Mouse (Mus musculus) kidney, adult 9 months (tissue): ENCODE measurements at regions not wholly inside any gene's neighbourhood (a gene's known extent, or its start where the extent isn't known, plus 50 kb on each side); places are given as distances from the start of the nearest gene placed in this dataset.
A peak's percentile ranks its signal among the peaks of the same experiment; 100 is the strongest.

Experiments used
- DNase-seq: peaks from one replicate; pipeline ENCODE4 v3.0.0; 2022

- DNase-seq: no peak
Observed at GRCm38 (mm10) chr8:53749263-53749662, 110.4 kb upstream of the Neil3 start.

GRCm38 (mm10) chr8:53769211-53769610 is 130.3 kb upstream of the Neil3 start:
- no peak for DNase-seq

- DNase-seq: no peak
Observed at GRCm38 (mm10) chr8:53775511-53775910, 136.6 kb upstream of the Neil3 start.

GRCm38 (mm10) chr8:53780886-53781285 is 142.0 kb upstream of the Neil3 start:
- DNase-seq: no peak

GRCm38 (mm10) chr8:53781885-53782284 is 143.0 kb upstream of the Neil3 start:
- no peak for DNase-seq

- DNase-seq: no peak
Observed at GRCm38 (mm10) chr8:53788202-53788601, 149.3 kb upstream of the Neil3 start.

- no peak for DNase-seq
Observed at GRCm38 (mm10) chr8:53821148-53821547, 182.3 kb upstream of the Neil3 start.

- no peak for DNase-seq
Observed at GRCm38 (mm10) chr8:53827395-53827794, 188.5 kb upstream of the Neil3 start.

GRCm38 (mm10) chr8:53847821-53848220 is 209.0 kb upstream of the Neil3 start:
- no peak for DNase-seq

GRCm38 (mm10) chr8:53868567-53868966 is 208.8 kb upstream of the Vegfc start:
- no peak for DNase-seq

GRCm38 (mm10) chr8:53869997-53870596 is 207.3 kb upstream of the Vegfc start:
- peak; percentile 12 for DNase-seq

GRCm38 (mm10) chr8:53872033-53872619 is 205.3 kb upstream of the Vegfc start:
- DNase-seq: no peak

GRCm38 (mm10) chr8:53878846-53879245 is 198.6 kb upstream of the Vegfc start:
- DNase-seq: no peak

- no peak for DNase-seq
Observed at GRCm38 (mm10) chr8:53881551-53881950, 195.9 kb upstream of the Vegfc start.

- no peak for DNase-seq
Observed at GRCm38 (mm10) chr8:53892205-53892710, 185.1 kb upstream of the Vegfc start.

- DNase-seq: no peak
Observed at GRCm38 (mm10) chr8:53892770-53893169, 184.6 kb upstream of the Vegfc start.

GRCm38 (mm10) chr8:53922343-53922742 is 155.1 kb upstream of the Vegfc start:
- DNase-seq: no peak

GRCm38 (mm10) chr8:53930685-53931084 is 146.7 kb upstream of the Vegfc start:
- DNase-seq: no peak

- no peak for DNase-seq
Observed at GRCm38 (mm10) chr8:53938392-53938791, 139.0 kb upstream of the Vegfc start.

GRCm38 (mm10) chr8:53939519-53939918 is 137.9 kb upstream of the Vegfc start:
- no peak for DNase-seq

GRCm38 (mm10) chr8:53941144-53941543 is 136.3 kb upstream of the Vegfc start:
- DNase-seq: no peak

- DNase-seq: no peak
Observed at GRCm38 (mm10) chr8:53945561-53945960, 131.8 kb upstream of the Vegfc start.

GRCm38 (mm10) chr8:53947384-53947783 is 130.0 kb upstream of the Vegfc start:
- DNase-seq: no peak

- no peak for DNase-seq
Observed at GRCm38 (mm10) chr8:53954476-53955158, 122.8 kb upstream of the Vegfc start.
